Mouse (Mus musculus) midbrain, embryonic 16.5 days (tissue): ENCODE results near the gene Ky. TPM values are rescaled to one million over a fixed set of nuclear protein-coding genes. Genes with fewer than 3 reads are reported as not detected.

Source experiments
- ATAC-seq: fragments of 200-750 bp; cut with Nextera tagmentation; 2 replicates; pipeline ENCODE4 v1.8.0; 2017; ENCODE audit warnings: moderate TSS enrichment
- H3K27ac ChIP-seq: fragments of 300-500 bp; sonication (generic); 2 replicates; pipeline ENCODE4 v1.5.1; 2014; ENCODE audit warnings: mild to moderate bottlenecking, low read length, mixed read lengths
- H3K27me3 ChIP-seq: fragments of 300-500 bp; sonication (generic); 2 replicates; pipeline ENCODE4 v1.6.1; 2014; ENCODE audit warnings: low read depth, low read length, mixed read lengths; ENCODE audit not compliant: control insufficient read depth, insufficient read depth
- H3K36me3 ChIP-seq: fragments of 300-500 bp; sonication (generic); 2 replicates; pipeline ENCODE4 v1.6.1; 2014; ENCODE audit warnings: mild to moderate bottlenecking, low read length, moderate library complexity, mixed read lengths; ENCODE audit not compliant: control insufficient read depth, insufficient read depth
- H3K4me1 ChIP-seq: fragments of 300-500 bp; sonication (generic); 2 replicates; pipeline ENCODE4 v1.6.1; 2014; ENCODE audit warnings: mild to moderate bottlenecking, low read length, mixed read lengths; ENCODE audit not compliant: control insufficient read depth, insufficient read depth
- H3K4me2 ChIP-seq: fragments of 300-500 bp; sonication (generic); 2 replicates; pipeline ENCODE4 v1.6.1; 2014; ENCODE audit warnings: mild to moderate bottlenecking, low read length, mixed read lengths
- H3K4me3 ChIP-seq: fragments of 300-500 bp; sonication (generic); 2 replicates; pipeline ENCODE4 v1.5.1; 2014; ENCODE audit warnings: low read depth, mild to moderate bottlenecking, low read length, moderate library complexity, mixed read lengths
- H3K9ac ChIP-seq: fragments of 300-500 bp; sonication (generic); 2 replicates; pipeline ENCODE4 v1.6.1; 2014; ENCODE audit warnings: low read depth, low read length, mixed read lengths
- H3K9me3 ChIP-seq: fragments of 300-500 bp; sonication (generic); replicated peaks from 2 replicates; pipeline ENCODE4 v1.6.1; 2014; ENCODE audit warnings: mild to moderate bottlenecking, low read length, mixed read lengths; ENCODE audit not compliant: control insufficient read depth, poor library complexity, severe bottlenecking
- whole genome bisulfite sequencing: fragments of 180-500 bp; shearing (Covaris S2); extraction: QIAGEN DNeasy Blood & Tissue Kit; methylation state at CpG from one replicate; pipeline ENCODE4 v1.1.7; 2014; 5-methylcytosine and 5-hydroxymethylcytosine counted together
- polyA plus RNA-seq: library from polyadenylated mRNA; unstranded; fragments of >200 nt; fragmentation: Nextera tagmentation; extraction: Ambion mirVana; gene quantifications from 2 replicates; pipeline ENCODE4 v1.2.1, GENCODE M21; 2015

The Ky gene
- polyA plus RNA-seq, 1 experiment from 2014 or later: 0.90 TPM

- peak; percentile 38 for ATAC-seq
- H3K36me3 ChIP-seq: no peaks in the 10 kb centered on the region
- no peaks in the 10 kb centered on the region for H3K9me3 ChIP-seq
- H3K27ac ChIP-seq: peak overlapping the region; percentile 96
- peak overlapping the region; percentile 76 for H3K9ac ChIP-seq
- WGBS: 9% methylated on average over 2 of the region's 2 CpGs
- peaks cover 44% of the 10 kb centered on the region for H3K4me1 ChIP-seq
- peak overlapping the region; percentile 64; the same call in 1 of the 2 replicates for H3K4me2 ChIP-seq
- no peak overlapping the region for H3K4me3 ChIP-seq
- no peaks in the 10 kb centered on the region for H3K27me3 ChIP-seq
These were observed 38.2 kb downstream of the Ky start for GRCm38 (mm10) chr9:102543761-102544115.

DNA sequence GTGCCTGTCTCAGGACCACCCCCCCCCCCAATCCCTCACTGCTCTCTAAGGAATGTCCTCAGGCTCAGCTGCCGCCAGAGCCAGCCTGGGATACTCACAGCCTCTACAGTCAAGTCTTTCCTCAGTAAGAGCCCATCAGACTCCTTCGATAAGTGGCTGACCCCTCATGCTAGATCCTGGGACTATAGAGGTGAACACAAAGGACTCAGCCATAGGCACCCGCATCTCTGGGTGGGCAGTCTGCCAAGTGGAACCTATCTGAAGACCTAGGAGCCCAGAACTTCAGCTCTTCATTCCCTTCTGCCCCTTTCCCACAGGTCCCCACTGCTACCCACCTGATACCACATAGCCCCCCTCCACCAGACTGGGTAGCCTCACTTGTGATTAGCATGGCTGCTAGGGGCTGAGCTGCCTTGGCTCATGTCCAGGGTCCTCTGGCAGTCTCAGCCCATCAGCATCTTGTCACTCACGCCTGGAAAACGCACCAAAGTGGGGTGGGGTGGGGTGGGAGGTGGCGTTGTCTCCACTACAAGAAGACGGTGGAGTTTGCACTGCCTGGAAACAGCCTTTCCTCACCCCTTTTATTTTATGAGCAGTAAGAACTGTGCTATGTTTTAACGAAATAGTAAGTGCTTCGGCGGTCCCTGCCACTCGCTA lies 38.7 kb downstream of the Ky start:
- H3K27ac ChIP-seq: peak overlapping the region; percentile 96
- H3K4me1 ChIP-seq: peaks cover 44% of the 10 kb centered on the region
- peak overlapping the region; percentile 30 for H3K4me3 ChIP-seq
- ATAC-seq: peak; percentile 84
- WGBS: 4% methylated on average over 11 of the region's 11 CpGs
- peak overlapping the region; percentile 76 for H3K9ac ChIP-seq
- H3K36me3 ChIP-seq: no peaks in the 10 kb centered on the region
- no peaks in the 10 kb centered on the region for H3K27me3 ChIP-seq
- no peaks in the 10 kb centered on the region for H3K9me3 ChIP-seq
- peak overlapping the region; percentile 64 for H3K4me2 ChIP-seq

DNA sequence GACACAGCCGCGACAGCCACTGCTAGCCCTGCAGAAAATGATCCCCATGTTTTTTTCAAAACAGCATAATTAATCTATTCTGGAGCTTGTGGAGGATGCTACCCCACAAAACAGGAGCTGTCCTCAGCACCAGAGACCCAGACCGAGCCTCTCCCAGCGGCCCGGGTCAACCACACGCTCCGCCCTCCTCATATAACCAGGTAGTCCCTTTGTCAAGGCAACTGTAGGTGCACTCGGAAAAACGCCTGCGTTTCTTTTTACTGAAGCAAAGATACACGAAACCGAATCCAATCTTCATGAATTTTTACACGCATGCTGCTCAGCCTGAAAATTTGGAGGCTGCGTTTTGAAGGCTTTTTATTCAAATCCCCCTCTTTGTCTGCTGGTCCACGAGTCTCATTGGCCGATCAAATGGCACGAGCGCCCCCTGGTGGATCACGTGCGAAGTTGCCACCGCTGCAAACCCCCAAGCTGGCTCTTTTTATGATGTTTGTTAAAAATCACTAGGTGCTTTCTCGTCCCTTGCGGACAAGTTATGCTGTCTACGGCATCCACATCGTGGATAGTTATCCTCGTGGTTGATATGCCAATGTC lies 39.3 kb downstream of the Ky start:
- Histone ChIP-seq H3K4me2 (peak overlapping the region; percentile 64), H3K36me3 (no peaks in the 10 kb centered on the region), H3K9me3 (no peaks in the 10 kb centered on the region), H3K27me3 (no peaks in the 10 kb centered on the region), H3K4me3 (peak overlapping the region; percentile 30), H3K4me1 (peaks cover 44% of the 10 kb centered on the region), H3K9ac (peak overlapping the region; percentile 76), H3K27ac (peak overlapping the region; percentile 96)
- peak; percentile 73 for ATAC-seq
- WGBS: under 1% methylated on average over 26 of the region's 26 CpGs

- H3K9me3 ChIP-seq: no peaks in the 10 kb centered on the region
- peak overlapping the region; percentile 96 for H3K27ac ChIP-seq
- H3K36me3 ChIP-seq: no peaks in the 10 kb centered on the region
- peak overlapping the region; percentile 50 for H3K9ac ChIP-seq
- peak overlapping the region; percentile 64 for H3K4me2 ChIP-seq
- no peaks in the 10 kb centered on the region for H3K27me3 ChIP-seq
- peak; percentile 50 for ATAC-seq
- no peak overlapping the region; the same call in 1 of the 2 replicates for H3K4me3 ChIP-seq
- WGBS: 5% methylated on average over 22 of the region's 22 CpGs
- H3K4me1 ChIP-seq: peaks cover 44% of the 10 kb centered on the region
These were observed 40.1 kb downstream of the Ky start for GRCm38 (mm10) chr9:102545406-102546255.

GRCm38 (mm10) chr9:102546256-102547027 lies 40.9 kb downstream of the Ky start:
- Histone ChIP-seq H3K4me3 (no peak overlapping the region; the same call in 1 of the 2 replicates), H3K9me3 (no peaks in the 10 kb centered on the region), H3K9ac (no peak overlapping the region), H3K36me3 (no peaks in the 10 kb centered on the region), H3K27me3 (no peaks in the 10 kb centered on the region), H3K27ac (peak overlapping the region; percentile 56), H3K4me2 (peak overlapping the region; percentile 64), H3K4me1 (peaks cover 44% of the 10 kb centered on the region)
- WGBS: 23% methylated on average over 20 of the region's 20 CpGs
- ATAC-seq: no peak

DNA sequence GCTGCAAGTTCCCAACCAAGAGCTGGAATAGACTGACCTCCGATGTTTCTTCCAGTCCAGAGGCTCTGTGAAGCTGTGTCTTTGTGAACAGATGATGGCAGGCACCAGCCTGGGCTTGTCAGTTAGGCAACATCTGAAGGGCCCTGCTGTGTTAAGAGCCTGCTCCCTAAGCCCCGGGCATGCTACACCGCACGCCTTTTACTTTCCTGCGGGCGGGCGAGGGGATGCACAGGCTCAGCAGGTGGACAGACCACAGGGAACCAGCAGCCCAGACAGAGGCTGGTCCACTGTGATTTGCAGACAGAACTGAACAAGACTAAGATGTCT lies 41.4 kb downstream of the Ky start:
- no peak overlapping the region for H3K4me3 ChIP-seq
- H3K36me3 ChIP-seq: no peaks in the 10 kb centered on the region
- H3K27me3 ChIP-seq: no peaks in the 10 kb centered on the region
- H3K27ac ChIP-seq: peak overlapping the region; percentile 56
- peak overlapping the region; percentile 25 for H3K4me2 ChIP-seq
- peaks cover 44% of the 10 kb centered on the region for H3K4me1 ChIP-seq
- 20% methylated on average over 7 of the region's 7 CpGs for WGBS
- peak overlapping the region; percentile 42; the same call in 1 of the 2 replicates for H3K9ac ChIP-seq
- H3K9me3 ChIP-seq: no peaks in the 10 kb centered on the region
- ATAC-seq: no peak

DNA sequence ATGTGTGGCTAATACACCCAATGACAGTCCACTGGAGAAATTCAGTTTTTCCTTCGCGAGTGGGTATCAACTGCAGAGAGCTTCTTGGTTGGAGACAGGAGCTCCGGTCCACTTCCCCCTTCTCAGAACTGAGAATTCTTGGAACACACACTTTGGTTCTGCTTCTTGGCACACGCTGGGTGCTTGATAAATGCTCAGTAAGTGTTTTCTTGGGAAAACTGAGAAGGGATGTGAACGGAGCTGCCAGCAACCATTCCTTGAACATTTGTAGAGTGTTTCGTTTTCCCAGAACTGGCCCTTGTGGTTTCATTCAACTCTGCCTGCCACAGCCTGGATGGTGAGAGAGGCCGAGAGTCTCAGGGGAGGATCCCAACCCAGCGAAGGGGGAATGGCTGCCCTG lies 43.7 kb downstream of the Ky start:
- ATAC-seq: no peak
- H3K36me3 ChIP-seq: no peaks in the 10 kb centered on the region
- no peak overlapping the region for H3K4me2 ChIP-seq
- WGBS: 92% methylated on average over 8 of the region's 8 CpGs
- H3K4me1 ChIP-seq: peaks cover 30% of the 10 kb centered on the region
- no peak overlapping the region for H3K27ac ChIP-seq
- no peaks in the 10 kb centered on the region for H3K27me3 ChIP-seq
- no peak overlapping the region for H3K4me3 ChIP-seq
- H3K9ac ChIP-seq: no peak overlapping the region
- H3K9me3 ChIP-seq: no peaks in the 10 kb centered on the region

GRCm38 (mm10) chr9:102551771-102552170 lies 46.2 kb downstream of the Ky start:
- 87% methylated on average over 10 of the region's 10 CpGs for WGBS
- Histone ChIP-seq H3K27me3 (no peaks in the 10 kb centered on the region), H3K9ac (no peak overlapping the region), H3K4me2 (no peak overlapping the region), H3K4me3 (no peak overlapping the region), H3K9me3 (no peaks in the 10 kb centered on the region), H3K36me3 (no peaks in the 10 kb centered on the region), H3K4me1 (peaks cover 12% of the 10 kb centered on the region), H3K27ac (no peak overlapping the region)
- ATAC-seq: no peak
